Mouse (Mus musculus) cerebellum, adult 9-11 months (tissue): ENCODE measurements at regions not wholly inside any gene's neighbourhood (a gene's known extent, or its start where the extent isn't known, plus 50 kb on each side); places are given as distances from the start of the nearest gene placed in this dataset.

Source experiments
- DNase-seq: peaks from one replicate; pipeline ENCODE4 v3.0.0; 2022

DNA sequence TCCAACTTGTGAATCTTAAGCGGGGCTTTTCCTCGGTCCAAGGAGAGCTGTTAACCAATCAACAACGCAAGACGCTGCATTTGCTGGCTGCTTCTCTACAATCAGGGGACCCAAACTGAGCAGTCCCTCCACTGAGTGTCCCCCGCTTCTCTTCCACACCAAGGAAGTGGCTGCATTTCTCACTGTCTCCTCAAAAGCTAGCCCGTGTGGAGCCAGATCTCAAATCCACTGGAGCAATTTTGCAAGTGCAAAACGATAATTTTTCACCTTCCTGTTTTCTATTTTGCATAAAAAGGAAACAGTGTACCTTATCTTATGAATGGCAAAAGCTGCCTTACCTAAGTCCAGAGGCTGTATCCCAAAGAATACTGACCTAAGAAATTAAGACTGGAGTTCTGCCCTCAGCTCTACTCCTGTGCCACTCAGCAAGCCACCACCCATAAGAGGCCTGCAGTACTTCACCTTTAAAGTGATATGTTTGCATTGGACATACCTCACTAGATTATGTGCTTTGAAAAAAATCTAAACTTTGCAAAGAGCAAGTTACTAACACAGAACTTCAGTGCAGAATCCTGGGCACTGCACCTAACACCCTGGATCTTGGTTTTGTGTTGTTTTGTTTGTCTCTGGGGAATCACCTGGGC, 52.7 kb upstream of the Nap1l1 start:
- no peak for DNase-seq

GRCm38 (mm10) chr10:111422057-111422456, 51.0 kb upstream of the Nap1l1 start:
- no peak for DNase-seq

GRCm38 (mm10) chr10:111422649-111423048, 50.4 kb upstream of the Nap1l1 start:
- no peak for DNase-seq
